Mouse (Mus musculus): ENCODE results near the gene Parp16. TPM values are rescaled to one million over a fixed set of nuclear protein-coding genes. Genes with fewer than 3 reads are reported as not detected.

Gene Parp16
- total RNA-seq, 1 experiment from 2014 or later: 9.6 TPM

Other genes starting within 250 kb of the Parp16 start
- gene Slc24a1, start 243.7 kb upstream of the Parp16 start, total RNA-seq (2017): not detected in 2 replicates
- 28.8 and 39.5 TPM in 2 replicates for gene Ints14, start 234.4 kb upstream of the Parp16 start, total RNA-seq (2017)
- 39.1 and 43.6 TPM in 2 replicates for gene Hacd3, start 173.7 kb upstream of the Parp16 start, total RNA-seq (2017)
- gene Dpp8, start 162.9 kb upstream of the Parp16 start, total RNA-seq (2017): 103 and 113 TPM in 2 replicates
- gene Igdcc4, start 93.9 kb upstream of the Parp16 start, total RNA-seq (2017): 1.4 and 1.6 TPM in 2 replicates
- not detected in 2 replicates for gene Igdcc3, start 54.2 kb upstream of the Parp16 start, total RNA-seq (2017)
- not detected in 2 replicates for gene Cilp, start 69.8 kb downstream of the Parp16 start, total RNA-seq (2017)
- 54.9 and 60.3 TPM in 2 replicates for gene Clpx, start 98.9 kb downstream of the Parp16 start, total RNA-seq (2017)
- 29.6 and 30.4 TPM in 2 replicates for gene Pdcd7, start 150.8 kb downstream of the Parp16 start, total RNA-seq (2017)
- gene Ubap1l, start 165.7 kb downstream of the Parp16 start, total RNA-seq (2017): 0.94 TPM in 1 of 2 replicates, not detected in the other
- gene Kbtbd13, start 196.3 kb downstream of the Parp16 start, total RNA-seq (2017): 0.89 and 1.9 TPM in 2 replicates
- 1.9 and 2.8 TPM in 2 replicates for gene Rasl12, start 203.2 kb downstream of the Parp16 start, total RNA-seq (2017)
- not detected in 2 replicates for gene Slc51b, start 227.6 kb downstream of the Parp16 start, total RNA-seq (2017)
- 17.7 and 21.0 TPM in 2 replicates for gene Mtfmt, start 240.4 kb downstream of the Parp16 start, total RNA-seq (2017)

Data from hematopoietic stem cell, adult 5-6 weeks (primary cell).